Mouse (Mus musculus): ENCODE results near the gene Fstl5. TPM values are rescaled to one million over a fixed set of nuclear protein-coding genes. Genes with fewer than 3 reads are reported as not detected.

Fstl5 gene
- not detected in 2 replicates for polyA plus RNA-seq (2016; fragmentation: Nextera tagmentation; extraction: Ambion mirVana)

DNA sequence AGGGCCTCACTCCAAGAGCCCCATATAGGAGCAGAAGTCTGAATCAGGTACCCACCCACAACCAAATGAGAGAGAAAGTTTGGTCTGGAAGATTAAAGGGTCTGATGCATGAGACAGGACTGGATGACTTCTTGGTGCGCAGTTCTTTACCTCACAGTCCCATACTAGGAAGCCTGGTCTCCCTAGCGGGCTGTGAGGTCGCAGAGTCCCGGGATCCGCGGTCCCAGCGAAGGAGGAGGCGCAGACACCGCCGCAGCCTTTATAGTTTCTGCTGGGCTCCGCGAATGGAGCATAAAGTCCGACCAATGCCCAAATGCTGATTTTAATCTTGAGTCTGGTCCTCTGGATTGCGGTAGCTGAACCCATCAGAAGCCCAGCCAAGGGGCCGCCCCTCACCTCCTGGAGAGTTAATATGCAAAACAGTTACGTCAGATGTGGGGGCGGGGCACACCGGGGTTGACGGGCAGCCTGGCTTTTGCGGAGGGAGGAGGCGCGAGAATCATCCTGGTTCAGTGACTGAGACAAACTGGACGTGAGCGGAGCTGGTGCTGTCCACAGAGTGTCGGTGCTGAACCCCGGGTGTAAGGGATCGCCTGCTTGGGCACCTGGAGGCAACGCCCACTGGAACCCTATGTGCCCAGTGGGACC, at the start of gene Fstl5:
TSS of gene Fstl5 (plus strand) at position 211 of the 648 bp plus-strand sequence.
- 2% methylated on average over 28 of the region's 28 CpGs for WGBS (ENCODE audit: insufficient replicate concordance)
- Histone ChIP-seq H3K4me3 (peak within 1 kb of the TSS; percentile 17; the same call in 1 of the 2 replicates), H3K4me2 (peak within 1 kb of the TSS; percentile 48), H3K27me3 (replicated peaks) (no peaks in the 10 kb centered on the region), H3K9me3 (replicated peaks) (no peaks in the 10 kb centered on the region), H3K9ac (no peak within 1 kb of the TSS), H3K4me1 (0 out of 2 replicates have a peak, but pooled peaks cover 4% of the 10 kb centered on the region), H3K27ac (no peak within 1 kb of the TSS), H3K36me3 (no peaks in the 10 kb centered on the region)
- ATAC-seq = no peak; the same call in 1 of the 2 replicates

DNA sequence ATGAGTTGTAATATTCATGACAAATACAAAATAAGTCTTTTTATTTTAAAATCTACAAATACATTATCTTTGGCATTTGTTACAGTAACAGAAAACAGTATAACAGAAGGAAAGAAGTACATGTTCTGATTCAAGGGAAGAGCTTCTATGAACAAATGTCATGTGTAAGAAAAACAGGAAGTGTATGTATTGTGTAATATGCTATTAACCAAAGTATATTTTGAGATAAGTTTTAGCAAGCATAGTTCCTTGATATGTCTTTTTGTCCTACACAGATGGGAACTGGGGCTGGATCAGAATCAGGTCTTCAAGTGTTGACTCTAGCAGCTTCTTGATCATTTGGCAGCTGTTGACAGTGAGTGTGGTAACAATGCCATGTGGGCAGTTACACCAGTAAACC, 48.5 kb upstream of the Fstl5 start:
- no peak for ATAC-seq
- H3K27ac ChIP-seq = no peak overlapping the region
- no peaks in the 10 kb centered on the region for H3K4me1 ChIP-seq
- H3K27me3 ChIP-seq (replicated peaks) = no peaks in the 10 kb centered on the region
- no peaks in the 10 kb centered on the region for H3K36me3 ChIP-seq
- H3K9ac ChIP-seq = no peak overlapping the region
- H3K4me3 ChIP-seq = no peak overlapping the region
- no peak overlapping the region for H3K4me2 ChIP-seq
- H3K9me3 ChIP-seq (replicated peaks) = no peaks in the 10 kb centered on the region

DNA sequence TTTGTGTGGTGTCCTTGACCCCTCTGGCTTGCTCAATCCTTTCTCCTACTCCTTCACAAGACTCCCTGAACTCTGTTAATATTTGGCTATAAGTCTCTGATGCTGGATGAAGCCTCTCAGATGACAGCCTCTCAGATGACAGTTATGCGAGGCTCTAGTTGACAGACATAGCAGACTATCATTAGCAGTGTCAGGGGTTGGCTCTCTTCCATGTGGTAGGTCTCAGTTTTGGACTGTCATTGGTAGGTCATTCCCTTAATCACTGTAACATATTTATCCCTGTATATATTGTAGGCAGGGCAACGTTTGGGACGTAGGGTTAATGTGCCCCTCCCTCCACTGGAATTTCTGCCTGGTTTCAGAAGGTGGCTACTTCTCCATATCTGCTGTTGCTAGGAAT, 22.9 kb upstream of the Fstl5 start:
- H3K4me3 ChIP-seq = no peak overlapping the region
- H3K4me2 ChIP-seq = no peak overlapping the region
- no peaks in the 10 kb centered on the region for H3K36me3 ChIP-seq
- WGBS (ENCODE audit: insufficient replicate concordance) = 63% methylated on average over 3 of the region's 3 CpGs
- H3K4me1 ChIP-seq = no peaks in the 10 kb centered on the region
- H3K9ac ChIP-seq = no peak overlapping the region
- H3K9me3 ChIP-seq (replicated peaks) = no peaks in the 10 kb centered on the region
- no peaks in the 10 kb centered on the region for H3K27me3 ChIP-seq (replicated peaks)
- no peak for ATAC-seq
- H3K27ac ChIP-seq = no peak overlapping the region

DNA sequence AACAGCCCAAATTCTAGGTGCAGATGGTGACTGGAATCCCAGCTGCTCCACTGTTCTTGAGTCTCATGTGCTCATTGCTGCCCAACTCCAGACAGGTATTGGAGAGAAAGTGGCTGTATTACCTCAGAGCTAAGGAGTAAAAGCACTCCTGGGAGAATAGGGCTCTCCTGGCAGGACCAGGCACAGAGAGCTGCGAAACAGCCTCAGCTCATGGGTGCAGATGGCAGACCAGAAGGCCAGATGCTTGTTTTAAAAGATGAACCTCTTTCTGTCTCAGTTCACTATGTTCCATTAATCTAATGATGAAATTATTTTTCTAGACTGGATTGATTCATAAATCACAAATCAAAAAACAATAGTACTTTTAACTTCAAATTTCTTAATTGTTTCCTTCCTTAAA, 12.1 kb upstream of the Fstl5 start:
- H3K4me1 ChIP-seq = no peaks in the 10 kb centered on the region
- H3K27ac ChIP-seq = no peak overlapping the region
- WGBS (ENCODE audit: insufficient replicate concordance) = 48% methylated on average over 1 of the region's 1 CpGs
- no peaks in the 10 kb centered on the region for H3K9me3 ChIP-seq (replicated peaks)
- no peak overlapping the region for H3K9ac ChIP-seq
- ATAC-seq = no peak
- no peak overlapping the region for H3K4me3 ChIP-seq
- H3K27me3 ChIP-seq (replicated peaks) = no peaks in the 10 kb centered on the region
- no peak overlapping the region for H3K4me2 ChIP-seq
- H3K36me3 ChIP-seq = no peaks in the 10 kb centered on the region

DNA sequence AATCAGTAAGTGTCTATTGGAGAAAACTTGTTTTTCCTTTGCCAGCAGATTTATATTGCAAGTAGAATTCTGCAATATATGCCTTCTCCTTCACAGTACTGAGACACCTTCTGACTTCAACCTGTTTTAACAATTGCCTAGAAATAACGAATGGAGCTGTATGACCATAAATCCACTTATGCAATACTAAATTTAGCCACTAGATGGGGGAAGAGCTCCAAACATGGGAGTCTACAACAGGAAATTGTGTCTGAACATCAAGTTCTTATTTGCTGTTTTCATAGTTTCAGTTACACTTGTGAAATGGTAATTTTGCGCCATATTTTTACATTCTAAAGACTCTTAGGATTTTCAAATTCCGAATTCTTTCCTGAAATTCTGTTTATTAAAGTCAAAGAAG, 6.2 kb upstream of the Fstl5 start:
- no peak overlapping the region for H3K27ac ChIP-seq
- no peak overlapping the region for H3K4me2 ChIP-seq
- H3K4me3 ChIP-seq = no peak overlapping the region
- H3K9me3 ChIP-seq (replicated peaks) = no peaks in the 10 kb centered on the region
- H3K27me3 ChIP-seq (replicated peaks) = no peaks in the 10 kb centered on the region
- 3% methylated on average over 3 of the region's 3 CpGs for WGBS (ENCODE audit: insufficient replicate concordance)
- H3K9ac ChIP-seq = no peak overlapping the region
- H3K4me1 ChIP-seq = no peaks in the 10 kb centered on the region
- ATAC-seq = no peak
- no peaks in the 10 kb centered on the region for H3K36me3 ChIP-seq

DNA sequence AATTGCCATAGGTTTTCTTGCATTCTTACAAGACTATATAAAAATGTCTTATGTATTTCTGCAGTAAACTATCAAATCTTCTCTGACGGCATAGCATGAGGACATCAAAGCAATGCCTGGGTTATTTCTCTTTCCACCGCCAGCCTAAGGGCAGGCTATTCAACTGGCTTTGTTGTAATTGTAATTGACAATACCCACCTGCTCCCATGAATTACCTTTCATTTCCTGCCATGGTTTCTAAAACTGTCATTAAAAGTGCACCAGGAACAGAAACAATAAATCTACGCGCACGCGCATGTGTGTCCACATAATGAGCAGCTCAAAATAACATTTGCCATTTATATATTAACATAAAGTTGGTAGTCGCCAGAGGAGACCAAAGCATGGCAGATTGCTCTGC, 1.2 kb upstream of the Fstl5 start:
- Histone ChIP-seq H3K27ac (no peak overlapping the region), H3K4me2 (no peak overlapping the region), H3K27me3 (replicated peaks) (no peaks in the 10 kb centered on the region), H3K36me3 (no peaks in the 10 kb centered on the region), H3K4me3 (no peak overlapping the region), H3K4me1 (0 out of 2 replicates have a peak, but pooled peaks cover 4% of the 10 kb centered on the region), H3K9me3 (replicated peaks) (no peaks in the 10 kb centered on the region), H3K9ac (no peak overlapping the region)
- no peak for ATAC-seq
- WGBS (ENCODE audit: insufficient replicate concordance) = 78% methylated on average over 7 of the region's 7 CpGs

DNA sequence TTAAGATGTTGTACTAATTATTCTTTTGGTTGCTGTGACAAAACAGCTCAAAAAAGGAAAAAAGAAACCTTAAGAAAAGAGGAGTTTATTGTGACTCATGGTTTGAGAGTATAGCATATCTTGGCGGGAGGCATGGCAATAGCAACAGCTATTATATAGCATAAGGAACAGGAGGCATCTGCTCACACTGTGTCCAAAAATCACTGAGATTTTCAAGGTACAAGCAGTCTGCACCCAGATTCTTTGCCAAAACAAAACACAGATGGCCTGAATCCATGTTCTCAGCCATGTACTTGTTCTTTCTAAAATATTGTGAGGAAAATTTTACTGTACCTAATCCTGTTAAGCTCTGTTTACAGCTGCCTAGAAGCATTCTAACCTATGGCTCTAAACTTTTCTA, 66.4 kb downstream of the Fstl5 start:
- no peak for ATAC-seq
- Histone ChIP-seq H3K27me3 (replicated peaks) (no peaks in the 10 kb centered on the region), H3K9ac (no peak overlapping the region), H3K9me3 (replicated peaks) (no peaks in the 10 kb centered on the region), H3K4me2 (no peak overlapping the region), H3K4me3 (no peak overlapping the region), H3K27ac (no peak overlapping the region), H3K36me3 (no peaks in the 10 kb centered on the region), H3K4me1 (no peaks in the 10 kb centered on the region)
- 63% methylated on average over 1 of the region's 1 CpGs for WGBS (ENCODE audit: insufficient replicate concordance)

DNA sequence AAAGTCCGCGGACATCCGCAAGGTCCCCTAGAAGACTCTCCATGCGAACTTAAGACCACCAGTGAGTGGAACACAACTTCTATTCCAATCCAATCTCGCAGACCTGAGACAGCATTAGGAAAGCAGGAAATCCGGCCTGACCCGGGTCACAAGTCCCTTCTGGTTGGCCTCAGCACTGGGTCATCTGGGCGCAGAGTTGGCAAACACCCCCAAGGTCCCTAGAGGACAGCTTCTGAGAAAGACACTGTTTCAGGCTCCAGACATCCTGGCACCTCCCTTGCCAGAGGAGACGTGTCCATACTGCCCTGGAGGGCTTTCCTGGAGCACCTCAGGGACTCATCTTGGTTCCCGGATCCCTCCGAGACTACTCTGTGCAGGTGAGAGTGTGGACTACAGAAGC, 73.8 kb downstream of the Fstl5 start:
- Histone ChIP-seq H3K4me2 (no peak overlapping the region), H3K4me1 (no peaks in the 10 kb centered on the region), H3K4me3 (no peak overlapping the region), H3K36me3 (no peaks in the 10 kb centered on the region), H3K9ac (no peak overlapping the region), H3K9me3 (replicated peaks) (no peaks in the 10 kb centered on the region), H3K27me3 (replicated peaks) (no peaks in the 10 kb centered on the region), H3K27ac (no peak overlapping the region)
- 69% methylated on average over 11 of the region's 11 CpGs for WGBS (ENCODE audit: insufficient replicate concordance)
- no peak for ATAC-seq

DNA sequence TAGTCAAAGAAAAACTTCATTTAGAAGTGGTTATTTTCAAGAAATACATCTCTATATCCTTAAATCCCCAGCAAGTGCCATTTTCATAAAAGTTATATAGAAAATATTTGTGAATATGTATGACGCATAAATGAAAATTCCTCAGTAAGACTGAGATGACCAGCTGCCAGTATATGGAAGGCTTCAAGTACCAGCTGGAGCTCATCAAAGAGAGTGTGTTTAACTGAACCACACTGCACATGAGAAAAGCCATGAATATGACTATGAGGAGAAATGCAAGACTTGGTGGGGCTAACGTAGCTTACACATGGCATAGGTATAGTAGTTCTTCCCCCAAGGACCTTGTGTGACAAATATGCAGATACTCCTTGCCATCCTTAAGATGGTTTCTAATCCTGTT, 164.8 kb downstream of the Fstl5 start:
- Histone ChIP-seq H3K27ac (no peak overlapping the region), H3K4me3 (no peak overlapping the region), H3K36me3 (no peaks in the 10 kb centered on the region), H3K4me1 (no peaks in the 10 kb centered on the region), H3K9ac (no peak overlapping the region), H3K4me2 (no peak overlapping the region), H3K27me3 (replicated peaks) (no peaks in the 10 kb centered on the region), H3K9me3 (replicated peaks) (no peaks in the 10 kb centered on the region)
- no peak for ATAC-seq
- WGBS (ENCODE audit: insufficient replicate concordance) = 65% methylated on average over 2 of the region's 2 CpGs

DNA sequence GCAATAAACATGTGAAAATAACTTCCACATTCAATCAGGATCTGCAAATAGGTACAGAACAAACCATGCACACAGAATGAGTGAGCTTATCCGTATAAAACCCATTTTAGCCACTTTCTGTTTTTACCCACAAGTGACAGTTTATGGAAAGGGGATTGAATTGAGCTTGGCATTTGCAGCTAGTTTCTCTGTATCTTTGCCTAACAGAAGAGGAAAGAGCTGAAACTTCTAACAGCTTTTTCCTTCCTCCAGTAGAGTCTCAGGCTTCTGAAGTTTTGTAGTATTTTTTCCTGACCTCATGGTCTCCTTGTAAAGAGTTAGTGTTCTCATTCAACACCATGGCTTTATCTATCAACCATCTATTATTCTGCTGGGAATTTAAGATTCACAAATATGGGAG, 177.3 kb downstream of the Fstl5 start:
- Histone ChIP-seq H3K9me3 (replicated peaks) (no peaks in the 10 kb centered on the region), H3K9ac (no peak overlapping the region), H3K27ac (no peak overlapping the region), H3K36me3 (no peaks in the 10 kb centered on the region), H3K4me1 (no peaks in the 10 kb centered on the region), H3K4me3 (no peak overlapping the region), H3K4me2 (no peak overlapping the region), H3K27me3 (replicated peaks) (no peaks in the 10 kb centered on the region)
- 66% methylated on average over 1 of the region's 1 CpGs for WGBS (ENCODE audit: insufficient replicate concordance)
- ATAC-seq = no peak

DNA sequence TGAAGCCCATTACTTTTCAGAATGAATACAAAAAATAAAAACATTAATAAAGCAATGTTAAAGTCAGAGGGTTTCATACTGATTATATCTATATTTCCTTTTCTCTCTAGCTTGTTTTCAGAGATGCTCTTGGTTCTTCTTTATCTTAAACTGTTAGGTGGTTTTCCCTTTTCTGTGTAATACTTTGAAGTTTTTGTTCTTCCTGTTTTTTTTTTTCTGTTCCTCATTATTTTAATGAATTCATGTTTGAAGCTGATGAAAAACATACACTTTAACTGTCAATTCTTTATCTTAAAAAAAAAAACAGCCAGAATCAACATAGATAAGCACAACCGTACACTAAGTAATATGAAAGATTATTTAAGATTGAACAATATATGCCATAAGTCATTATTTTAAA, 218.9 kb downstream of the Fstl5 start:
- WGBS (ENCODE audit: insufficient replicate concordance) = 67% methylated on average over 1 of the region's 1 CpGs
- H3K9ac ChIP-seq = no peak overlapping the region

DNA sequence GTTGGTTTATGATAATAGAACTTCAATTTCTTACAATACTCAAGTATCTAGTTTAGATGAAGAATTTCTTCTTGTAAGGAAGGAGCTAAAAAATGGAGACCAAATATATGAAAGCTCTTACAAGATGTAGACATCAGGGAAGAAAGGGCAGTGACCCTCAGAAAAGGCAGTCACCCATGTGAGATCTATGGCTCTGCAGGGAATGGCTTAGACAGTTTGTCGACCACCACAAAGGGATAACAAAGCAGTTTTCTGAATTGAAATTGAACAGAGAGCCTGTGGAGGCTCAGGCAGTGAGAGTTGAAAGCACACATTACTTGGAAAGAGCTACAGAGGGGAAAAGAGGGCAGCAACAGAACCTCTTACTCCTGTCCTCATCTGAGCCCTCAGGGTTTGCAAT, 220.3 kb downstream of the Fstl5 start:
- no peak for ATAC-seq
- Histone ChIP-seq H3K4me2 (no peak overlapping the region), H3K4me3 (no peak overlapping the region), H3K9ac (no peak overlapping the region), H3K4me1 (no peaks in the 10 kb centered on the region), H3K36me3 (no peaks in the 10 kb centered on the region), H3K9me3 (replicated peaks) (no peaks in the 10 kb centered on the region), H3K27me3 (replicated peaks) (no peaks in the 10 kb centered on the region), H3K27ac (no peak overlapping the region)
- 15% methylated on average over 1 of the region's 1 CpGs for WGBS (ENCODE audit: insufficient replicate concordance)

More for the DNA sequence above, 218.9 kb downstream of the Fstl5 start:
- Histone ChIP-seq H3K36me3 (no peaks in the 10 kb centered on the region), H3K4me1 (no peaks in the 10 kb centered on the region), H3K27me3 (replicated peaks) (no peaks in the 10 kb centered on the region), H3K27ac (no peak overlapping the region), H3K4me3 (no peak overlapping the region), H3K9me3 (replicated peaks) (no peaks in the 10 kb centered on the region), H3K4me2 (no peak overlapping the region)
- no peak for ATAC-seq
